In the genomic region with DNA sequence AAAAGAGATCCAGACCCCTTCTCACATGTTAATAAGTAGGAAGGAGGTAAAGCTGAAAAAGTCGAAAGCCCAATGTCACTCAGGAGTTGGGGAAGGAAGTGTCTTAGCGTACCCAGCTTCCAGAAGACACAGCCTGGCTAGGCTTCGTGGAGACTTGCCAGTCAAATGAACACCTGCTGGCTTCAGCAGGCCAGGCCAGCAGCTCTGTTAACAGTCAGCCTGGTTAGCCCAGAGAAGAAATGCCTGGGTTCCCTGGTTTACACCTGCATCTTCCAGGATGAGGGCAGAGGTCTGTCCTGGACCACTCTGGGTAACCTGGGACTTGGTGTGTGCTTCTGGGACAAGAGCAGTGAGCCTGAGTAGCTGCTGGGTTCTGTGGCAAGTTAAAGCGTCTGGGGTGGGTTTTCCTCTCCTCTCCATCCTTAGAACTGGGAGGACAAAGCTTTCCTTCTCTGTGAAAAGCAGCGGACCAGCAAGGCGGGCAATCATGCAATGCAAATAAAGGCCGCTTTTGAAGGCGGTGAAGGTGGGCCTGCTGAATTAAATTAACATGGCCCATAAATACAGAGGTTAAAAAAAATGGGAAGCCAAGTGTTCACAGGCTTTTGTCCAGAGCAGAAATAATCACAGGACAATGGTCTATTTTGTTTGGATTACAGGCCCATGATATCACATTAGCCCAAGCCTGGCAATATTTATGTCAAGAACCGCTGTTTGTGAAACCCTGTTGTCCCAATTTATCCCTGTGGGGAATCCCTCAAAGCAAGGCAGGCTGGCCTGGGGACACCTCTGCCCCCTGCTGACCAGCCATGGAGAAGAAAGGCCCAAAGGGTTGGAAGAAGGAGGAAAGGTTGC, we compare ENCODE assay signal across 9 mouse cellular contexts.
DNase-seq lines count a peak whose midpoint lies in the region; TF ChIP-seq lines count a peak whose summit lies in the region.
"Had no signal": no experiment of that assay in that cellular context is flagged by ENCODE, and none has a peak within 500 bp of the region (broad histone marks: within the 10 kb centered on the region; RNA-seq: fewer than 3 reads in every experiment).

No protein-coding gene starts in this region.

- peak overlapping the region; percentile 37; the same call in 1 of the 2 replicates for H3K27ac ChIP-seq in layer of hippocampus, adult 2 months
- H3K27ac ChIP-seq: heart, embryonic 13.5 days had no signal

- DNase-seq in layer of hippocampus, adult 2 months (ENCODE audit: low spot score in 2 of 2): no peak
- no peak for DNase-seq in layer of hippocampus, adult 11-12 months (ENCODE audit: low spot score)
- DNase-seq in brain, adult 2 months (ENCODE audit: low read depth, low spot score): peak; percentile 86
- DNase-seq in forelimb bud, embryonic 11.5 days (ENCODE audit: low read depth, low spot score): peak; percentile 21
- DNase-seq in lung, postnatal 10 days: peak; percentile 63
- DNase-seq in thymus, postnatal 10 days (ENCODE audit: low spot score in 2 of 2): no peak
- no peak for DNase-seq in gastrocnemius, postnatal 4 days (ENCODE audit: low spot score in 2 of 2)
- DNase-seq in layer of hippocampus, postnatal 36 days: no peak

- no peak overlapping the region for H3K4me3 ChIP-seq in layer of hippocampus, adult 2 months
- H3K4me3 ChIP-seq: heart, embryonic 13.5 days had no signal

- TF ChIP-seq CTCF in layer of hippocampus, adult 2 months (conservative IDR thresholded peaks at IDR 0.05): peak; percentile 71

Comparison
In these comparisons a context has a peak if more than half of its experiments do, and no peak if none do; other contexts are left out.
1. DNase-seq: peak in brain, adult 2 months (single experiment), forelimb bud, embryonic 11.5 days (single experiment) and lung, postnatal 10 days (single experiment); none in layer of hippocampus, adult 2 months (0 of 2), layer of hippocampus, adult 11-12 months (single experiment), thymus, postnatal 10 days (0 of 2), gastrocnemius, postnatal 4 days (0 of 2) and layer of hippocampus, postnatal 36 days (0 of 2).